Mouse (Mus musculus) cortical plate, adult 2 months (tissue): ENCODE results near the gene Habp2. TPM values are rescaled to one million over a fixed set of nuclear protein-coding genes. Genes with fewer than 3 reads are reported as not detected.

Experiments
- H3K27ac ChIP-seq: fragments of 200-500 bp; 2 replicates; pipeline ENCODE4 v1.5.1; 2012; ENCODE audit warnings: low read length, control low read depth, inconsistent platforms; ENCODE audit not compliant: insufficient read depth
- H3K4me1 ChIP-seq: fragments of 200-500 bp; 2 replicates; pipeline ENCODE4 v1.6.1; 2011; ENCODE audit warnings: low read length; ENCODE audit not compliant: control insufficient read depth, insufficient read depth
- H3K4me3 ChIP-seq: fragments of 200-500 bp; 2 replicates; pipeline ENCODE4 v1.5.1; 2011; ENCODE audit warnings: mild to moderate bottlenecking, low read length, control low read depth; ENCODE audit not compliant: insufficient read depth
- CTCF ChIP-seq: fragments of 200-500 bp; IDR thresholded peaks from 2 replicates; pipeline ENCODE4 v1.5.1; 2011; ENCODE audit warnings: mild to moderate bottlenecking, control low read depth, low read length; ENCODE audit not compliant: insufficient read depth; ENCODE audit errors: extremely low read depth
- POLR2A ChIP-seq: fragments of 200-500 bp; IDR thresholded peaks from 2 replicates; pipeline ENCODE4 v1.6.1; 2011; ENCODE audit warnings: mild to moderate bottlenecking, low read length, control low read depth; ENCODE audit not compliant: insufficient read depth; ENCODE audit errors: extremely low read depth
- polyA plus RNA-seq: library from polyadenylated mRNA; depleted of rRNA; stranded (reverse); fragments of >200 nt; gene quantifications from 2 replicates; pipeline ENCODE4 v1.2.3, GENCODE M21; 2012; rRNA removed

Habp2 gene
- polyA plus RNA-seq, result not detected in 2 replicates

- H3K4me1 ChIP-seq, result no peaks in the 10 kb centered on the region
- H3K4me3 ChIP-seq, result no peak within 1 kb of the TSS
- H3K27ac ChIP-seq, result no peak within 1 kb of the TSS
- TF ChIP-seq POLR2A (no peak), CTCF (no peak)
Observed at GRCm38 (mm10) chr19:56286866-56287265, at the start of gene Habp2. Gene Habp2 (plus strand): TSS chr19:56287137.

GRCm38 (mm10) chr19:56238501-56238900 lies 48.4 kb upstream of the Habp2 start:
- H3K4me1 ChIP-seq, result no peaks in the 10 kb centered on the region
- H3K27ac ChIP-seq, result no peak overlapping the region
- H3K4me3 ChIP-seq, result no peak overlapping the region
- TF ChIP-seq CTCF, result no peak
- TF ChIP-seq POLR2A, result no peak

- Histone ChIP-seq H3K27ac (no peak overlapping the region), H3K4me3 (no peak overlapping the region), H3K4me1 (no peaks in the 10 kb centered on the region)
- TF ChIP-seq CTCF (no peak), POLR2A (no peak)
Observed at GRCm38 (mm10) chr19:56245201-56245600, 41.7 kb upstream of the Habp2 start.

GRCm38 (mm10) chr19:56252815-56253214 lies 34.1 kb upstream of the Habp2 start:
- no peak overlapping the region for H3K4me3 ChIP-seq
- H3K27ac ChIP-seq, result no peak overlapping the region
- no peaks in the 10 kb centered on the region for H3K4me1 ChIP-seq
- TF ChIP-seq CTCF, result no peak
- no peak for TF ChIP-seq POLR2A

- Histone ChIP-seq H3K4me3 (no peak overlapping the region), H3K4me1 (no peaks in the 10 kb centered on the region), H3K27ac (no peak overlapping the region)
- no peak for TF ChIP-seq CTCF
- TF ChIP-seq POLR2A, result no peak
Observed at GRCm38 (mm10) chr19:56253271-56253670, 33.7 kb upstream of the Habp2 start.

- TF ChIP-seq POLR2A (no peak), CTCF (no peak)
- Histone ChIP-seq H3K27ac (no peak overlapping the region), H3K4me3 (no peak overlapping the region), H3K4me1 (no peaks in the 10 kb centered on the region)
Observed at GRCm38 (mm10) chr19:56254751-56255150, 32.2 kb upstream of the Habp2 start.

GRCm38 (mm10) chr19:56255506-56255905 lies 31.4 kb upstream of the Habp2 start:
- no peak overlapping the region for H3K27ac ChIP-seq
- peak; percentile 57 for TF ChIP-seq CTCF
- TF ChIP-seq POLR2A, result no peak
- H3K4me1 ChIP-seq, result no peaks in the 10 kb centered on the region
- no peak overlapping the region for H3K4me3 ChIP-seq

GRCm38 (mm10) chr19:56256235-56256634 lies 30.7 kb upstream of the Habp2 start:
- TF ChIP-seq POLR2A, result no peak
- TF ChIP-seq CTCF, result no peak
- Histone ChIP-seq H3K4me1 (no peaks in the 10 kb centered on the region), H3K4me3 (no peak overlapping the region), H3K27ac (no peak overlapping the region)

- Histone ChIP-seq H3K4me1 (no peaks in the 10 kb centered on the region), H3K4me3 (no peak overlapping the region)
- TF ChIP-seq CTCF, result no peak
- no peak for TF ChIP-seq POLR2A
Observed at GRCm38 (mm10) chr19:56256741-56257140, 30.2 kb upstream of the Habp2 start.

GRCm38 (mm10) chr19:56263696-56264095 lies 23.2 kb upstream of the Habp2 start:
- no peak for TF ChIP-seq CTCF
- no peak for TF ChIP-seq POLR2A
- H3K4me3 ChIP-seq, result no peak overlapping the region
- no peak overlapping the region for H3K27ac ChIP-seq
- no peaks in the 10 kb centered on the region for H3K4me1 ChIP-seq

More at GRCm38 (mm10) chr19:56256741-56257140, 30.2 kb upstream of the Habp2 start:
- H3K27ac ChIP-seq, result no peak overlapping the region
